Mouse (Mus musculus): Measurements from ENCODE around the gene Rrp7a. TPM values are rescaled to one million over a fixed set of nuclear protein-coding genes. Genes with fewer than 3 reads are reported as not detected.

The Rrp7a gene
- polyA plus RNA-seq (2012; rRNA removed), result 109 and 111 TPM in 2 replicates

GRCm38 (mm10) chr15:83122566-83123145 lies at the start of gene Rrp7a:
Gene Rrp7a, minus strand, starts transcription at chr15:83122801.
- peak; percentile 83 to 94 for DNase-seq (ENCODE audit: extremely low spot score in 1 of 2, low spot score in 1 of 2)

- DNase-seq (ENCODE audit: extremely low spot score in 1 of 2, low spot score in 1 of 2), result peak; percentile 93 to 97
Measured at GRCm38 (mm10) chr15:83171712-83172481, 49.3 kb upstream of the Rrp7a start.

GRCm38 (mm10) chr15:83170956-83171659 lies 48.5 kb upstream of the Rrp7a start:
- no peak for DNase-seq (ENCODE audit: extremely low spot score in 1 of 2, low spot score in 1 of 2)

- no peak for DNase-seq (ENCODE audit: extremely low spot score in 1 of 2, low spot score in 1 of 2)
Measured at GRCm38 (mm10) chr15:83169772-83170722, 47.4 kb upstream of the Rrp7a start.

GRCm38 (mm10) chr15:83168875-83169771 lies 46.5 kb upstream of the Rrp7a start:
- no peak for DNase-seq (ENCODE audit: extremely low spot score in 1 of 2, low spot score in 1 of 2)

GRCm38 (mm10) chr15:83168311-83168710 lies 45.7 kb upstream of the Rrp7a start:
- no peak for DNase-seq (ENCODE audit: extremely low spot score in 1 of 2, low spot score in 1 of 2)

- no peak for DNase-seq (ENCODE audit: extremely low spot score in 1 of 2, low spot score in 1 of 2)
Measured at GRCm38 (mm10) chr15:83167550-83168065, 45.0 kb upstream of the Rrp7a start.

GRCm38 (mm10) chr15:83167126-83167525 lies 44.5 kb upstream of the Rrp7a start:
- no peak for DNase-seq (ENCODE audit: extremely low spot score in 1 of 2, low spot score in 1 of 2)

- no peak for DNase-seq (ENCODE audit: extremely low spot score in 1 of 2, low spot score in 1 of 2)
Measured at GRCm38 (mm10) chr15:83166642-83167041, 44.0 kb upstream of the Rrp7a start.

- DNase-seq (ENCODE audit: extremely low spot score in 1 of 2, low spot score in 1 of 2), result no peak
Measured at GRCm38 (mm10) chr15:83165526-83166315, 43.1 kb upstream of the Rrp7a start.

- DNase-seq (ENCODE audit: extremely low spot score in 1 of 2, low spot score in 1 of 2), result no peak
Measured at GRCm38 (mm10) chr15:83164971-83165471, 42.4 kb upstream of the Rrp7a start.

- DNase-seq (ENCODE audit: extremely low spot score in 1 of 2, low spot score in 1 of 2), result no peak
Measured at GRCm38 (mm10) chr15:83162818-83163485, 40.4 kb upstream of the Rrp7a start.

- DNase-seq (ENCODE audit: extremely low spot score in 1 of 2, low spot score in 1 of 2), result no peak
Measured at GRCm38 (mm10) chr15:83162001-83162400, 39.4 kb upstream of the Rrp7a start.

GRCm38 (mm10) chr15:83161062-83161748 lies 38.6 kb upstream of the Rrp7a start:
- no peak for DNase-seq (ENCODE audit: extremely low spot score in 1 of 2, low spot score in 1 of 2)

GRCm38 (mm10) chr15:83160561-83160960 lies 38.0 kb upstream of the Rrp7a start:
- DNase-seq (ENCODE audit: extremely low spot score in 1 of 2, low spot score in 1 of 2), result no peak

GRCm38 (mm10) chr15:83159823-83160222 lies 37.2 kb upstream of the Rrp7a start:
- DNase-seq (ENCODE audit: extremely low spot score in 1 of 2, low spot score in 1 of 2), result no peak

GRCm38 (mm10) chr15:83158587-83159160 lies 36.1 kb upstream of the Rrp7a start:
- no peak for DNase-seq (ENCODE audit: extremely low spot score in 1 of 2, low spot score in 1 of 2)

Measured in frontal cortex, adult 2 months (tissue).